Mouse (Mus musculus) CH12.LX (cell line): ENCODE measurements at regions not wholly inside any gene's neighbourhood (a gene's known extent, or its start where the extent isn't known, plus 50 kb on each side); places are given as distances from the start of the nearest gene placed in this dataset.

Source experiments
- DNase-seq: peaks from one replicate; pipeline ENCODE4 v3.0.0-alpha.2; 2013; ENCODE audit errors: extremely low read depth
- H3K27ac ChIP-seq: 2 replicates; pipeline ENCODE4 v1.5.1; 2012; ENCODE audit warnings: low read depth, mild to moderate bottlenecking, control low read depth, moderate library complexity; ENCODE audit not compliant: insufficient read depth
- H3K27me3 ChIP-seq: replicated peaks from 2 replicates; pipeline ENCODE3; 2012; ENCODE audit warnings: inconsistent platforms
- H3K36me3 ChIP-seq, 2 experiments: replicated peaks in 1 of 2; 2 replicates each; pipeline versions ENCODE3 to v1.6.1; 2012; ENCODE audit warnings: inconsistent platforms in 1 of 2, low read length in 1 of 2, mild to moderate bottlenecking in 1 of 2, mixed read lengths in 1 of 2, moderate library complexity in 1 of 2; ENCODE audit not compliant: control insufficient read depth in 1 of 2, insufficient read depth in 1 of 2
- H3K4me1 ChIP-seq, 2 experiments: 2 replicates each; pipeline ENCODE4 v1.6.1; 2012; ENCODE audit warnings: inconsistent platforms in 1 of 2, moderate library complexity in 1 of 2; ENCODE audit not compliant: insufficient read depth in 2 of 2, control insufficient read depth in 1 of 2
- H3K4me2 ChIP-seq: 2 replicates; pipeline ENCODE4 v1.6.1; 2012; ENCODE audit warnings: low read depth, mild to moderate bottlenecking, control low read depth; ENCODE audit not compliant: poor library complexity, insufficient read depth, severe bottlenecking
- H3K4me3 ChIP-seq, 3 experiments: fragments of 150-350 bp in 1 of 3; sonication (generic) in 1 of 3; replicated peaks in 1 of 3; 2 replicates each; pipeline versions ENCODE3 to v1.5.1; 2011 to 2012; ENCODE audit warnings: low read depth in 2 of 3, low read length in 2 of 3, mild to moderate bottlenecking in 2 of 3, moderate library complexity in 2 of 3, control low read depth in 1 of 3, improper control_type of control experiment in 1 of 3, inconsistent platforms in 1 of 3, mixed read lengths in 1 of 3; ENCODE audit not compliant: poor library complexity in 1 of 3
- H3K79me2 ChIP-seq: replicated peaks from 2 replicates; pipeline ENCODE4 v1.6.1; 2012; ENCODE audit warnings: mild to moderate bottlenecking, moderate library complexity; ENCODE audit not compliant: control insufficient read depth, poor library complexity, insufficient read depth, severe bottlenecking; ENCODE audit errors: extremely low read depth
- H3K9ac ChIP-seq: 2 replicates; pipeline ENCODE4 v1.6.1; 2012; ENCODE audit warnings: low read depth, mild to moderate bottlenecking, control low read depth, moderate library complexity; ENCODE audit not compliant: insufficient read depth
- H3K9me3 ChIP-seq: replicated peaks from 2 replicates; pipeline ENCODE3; 2012; ENCODE audit warnings: low read length, inconsistent platforms, mixed read lengths
- CHD1 ChIP-seq: IDR thresholded peaks from 2 replicates; pipeline ENCODE4 v1.6.1; 2012; ENCODE audit warnings: low read depth, low read length, improper control_type of control experiment, inconsistent platforms
- CTCF ChIP-seq, 2 experiments: IDR thresholded peaks in 1 of 2; conservative IDR thresholded peaks in 1 of 2; 2 replicates each; pipeline ENCODE4 v1.5.1; 2011 to 2012; ENCODE audit warnings: low read depth in 2 of 2, low read length in 2 of 2, improper control_type of control experiment in 1 of 2, inconsistent platforms in 1 of 2, mild to moderate bottlenecking in 1 of 2, moderate library complexity in 1 of 2
- E2F4 ChIP-seq: IDR thresholded peaks from 2 replicates; pipeline ENCODE4 v1.6.1; 2011; ENCODE audit warnings: low read depth, low read length, improper control_type of control experiment; ENCODE audit not compliant: insufficient replicate concordance
- EP300 ChIP-seq: IDR thresholded peaks from 2 replicates; pipeline ENCODE4 v1.6.1; 2011; ENCODE audit warnings: low read length, improper control_type of control experiment
- ETS1 ChIP-seq: conservative IDR thresholded peaks from 2 replicates; pipeline ENCODE4 v1.6.1; 2012; ENCODE audit warnings: low read depth, mild to moderate bottlenecking, inconsistent platforms, low read length, improper control_type of control experiment, moderate library complexity
- HCFC1 ChIP-seq: IDR thresholded peaks from 2 replicates; pipeline ENCODE4 v1.6.1; 2012; ENCODE audit warnings: low read depth, mild to moderate bottlenecking, inconsistent platforms, low read length, improper control_type of control experiment
- IRF4 ChIP-seq: IDR thresholded peaks from 2 replicates; pipeline ENCODE4 v1.6.1; 2014; ENCODE audit warnings: low read depth, mild to moderate bottlenecking, inconsistent platforms, low read length, improper control_type of control experiment
- JUN ChIP-seq: IDR thresholded peaks from 2 replicates; pipeline ENCODE4 v1.6.1; 2011; ENCODE audit warnings: low read depth, mild to moderate bottlenecking, low read length, improper control_type of control experiment, moderate library complexity; ENCODE audit not compliant: insufficient read depth
- KAT2A ChIP-seq: IDR thresholded peaks from 2 replicates; pipeline ENCODE4 v1.6.1; 2012; ENCODE audit warnings: low read length, improper control_type of control experiment, inconsistent platforms; ENCODE audit not compliant: insufficient replicate concordance
- MAFK ChIP-seq: IDR thresholded peaks from 2 replicates; pipeline ENCODE4 v1.6.1; 2011; ENCODE audit warnings: low read length, improper control_type of control experiment; ENCODE audit not compliant: insufficient replicate concordance
- MAX ChIP-seq: IDR thresholded peaks from 2 replicates; pipeline ENCODE4 v1.6.1; 2011; ENCODE audit warnings: low read length, improper control_type of control experiment
- MAZ ChIP-seq: IDR thresholded peaks from 2 replicates; pipeline ENCODE4 v1.6.1; 2012; ENCODE audit warnings: low read depth, mild to moderate bottlenecking, inconsistent platforms, low read length, improper control_type of control experiment, moderate library complexity
- MEF2A ChIP-seq: IDR thresholded peaks from 2 replicates; pipeline ENCODE4 v1.6.1; 2014; ENCODE audit warnings: low read depth, mild to moderate bottlenecking, inconsistent platforms, low read length, improper control_type of control experiment, borderline replicate concordance
- MXI1 ChIP-seq: IDR thresholded peaks from 2 replicates; pipeline ENCODE4 v1.6.1; 2011; ENCODE audit warnings: mild to moderate bottlenecking, low read depth, low read length, improper control_type of control experiment
- NELFE ChIP-seq: IDR thresholded peaks from 2 replicates; pipeline ENCODE4 v1.6.1; 2011; ENCODE audit warnings: low read depth, low read length, improper control_type of control experiment
- NRF1 ChIP-seq: IDR thresholded peaks from 2 replicates; pipeline ENCODE4 v1.6.1; 2014; ENCODE audit warnings: low read depth, mild to moderate bottlenecking, inconsistent platforms, low read length, improper control_type of control experiment, moderate library complexity
- PAX5 ChIP-seq: IDR thresholded peaks from 2 replicates; pipeline ENCODE4 v1.6.1; 2012; ENCODE audit warnings: low read length, inconsistent platforms, mixed read lengths
- RCOR1 ChIP-seq: conservative IDR thresholded peaks from 2 replicates; pipeline ENCODE4 v1.6.1; 2012; ENCODE audit warnings: low read depth, mild to moderate bottlenecking, inconsistent platforms, low read length, improper control_type of control experiment
- SIN3A ChIP-seq: IDR thresholded peaks from 2 replicates; pipeline ENCODE4 v1.6.1; 2012; ENCODE audit warnings: low read length, improper control_type of control experiment, inconsistent platforms
- SMC3 ChIP-seq: IDR thresholded peaks from 2 replicates; pipeline ENCODE4 v1.6.1; 2011; ENCODE audit warnings: low read depth, low read length, improper control_type of control experiment
- TBP ChIP-seq: conservative IDR thresholded peaks from 2 replicates; pipeline ENCODE4 v1.6.1; 2011; ENCODE audit warnings: low read depth, low read length, improper control_type of control experiment
- TCF12 ChIP-seq: IDR thresholded peaks from 2 replicates; pipeline ENCODE4 v1.6.1; 2014; ENCODE audit warnings: low read depth, mild to moderate bottlenecking, inconsistent platforms, low read length, improper control_type of control experiment
- USF1 ChIP-seq: IDR thresholded peaks from 2 replicates; pipeline ENCODE4 v1.6.1; 2014; ENCODE audit warnings: low read depth, mild to moderate bottlenecking, inconsistent platforms, low read length, improper control_type of control experiment
- ZKSCAN1 ChIP-seq: IDR thresholded peaks from 2 replicates; pipeline ENCODE4 v1.6.1; 2012; ENCODE audit warnings: low read depth, inconsistent platforms, low read length, improper control_type of control experiment, borderline replicate concordance
- ZMIZ1 ChIP-seq: IDR thresholded peaks from 2 replicates; pipeline ENCODE4 v1.6.1; 2012; ENCODE audit warnings: low read depth, mild to moderate bottlenecking, inconsistent platforms, low read length, improper control_type of control experiment
- dilution Hi-C: fragments of 300-500 bp; cut with MboI; formaldehyde crosslinking; loops from 2 replicates; pipeline ENCODE4 v1.14.3; 2020; ENCODE audit warnings: low sequenced_read_pairs; ENCODE audit not compliant: extremely low pct_unique_long_range_greater_than_20kb, extremely low pct_ligation_motif_present
- in situ Hi-C: fragments of 300-500 bp; cut with MboI; formaldehyde crosslinking; loops from 3 replicates; pipeline ENCODE4 v1.14.3; 2019; ENCODE audit warnings: low sequenced_read_pairs, low pct_ligation_motif_present, low pct_unique_long_range_greater_than_20kb, mixed read lengths

- Histone ChIP-seq H3K4me3 (no peak overlapping the region), H3K79me2 (no peaks in the 10 kb centered on the region), H3K9ac (no peak overlapping the region), H3K27me3 (no peaks in the 10 kb centered on the region)
- DNase-seq: no peak
- dilution Hi-C loops: no loop called here
- TF ChIP-seq NRF1: no peak
- no peak for TF ChIP-seq SIN3A
- no peak for TF ChIP-seq USF1
- TF ChIP-seq EP300: no peak
- no peak for TF ChIP-seq PAX5
- no peak for TF ChIP-seq ETS1
- TF ChIP-seq ZKSCAN1: no peak
- no peak for TF ChIP-seq HCFC1
- TF ChIP-seq MXI1: no peak
- TF ChIP-seq CTCF (conservative IDR thresholded peaks at IDR 0.05 in 1 of 2, IDR thresholded peaks at IDR 0.05 in 1 of 2; ENCODE audit: low read depth in 2 of 2, low read length in 2 of 2): no peak
- no peak for TF ChIP-seq MAZ
- no peak for TF ChIP-seq NELFE
- TF ChIP-seq RCOR1: no peak
- TF ChIP-seq TCF12: no peak
- TF ChIP-seq MAFK: no peak
- no peak for TF ChIP-seq CHD1
- no peak for TF ChIP-seq SMC3
- no peak for TF ChIP-seq IRF4
- TF ChIP-seq, all 38 proteins: peak for 0
- no peaks in the 10 kb centered on the region for H3K36me3 ChIP-seq
- in situ Hi-C loops: no loop called here
- H3K9me3 ChIP-seq: no peaks in the 10 kb centered on the region
- 0 out of 4 replicates have a peak, but pooled peaks cover 0 to 2% of the 10 kb centered on the region in 2 experiments for H3K4me1 ChIP-seq
- H3K27ac ChIP-seq: no peak overlapping the region
- H3K4me2 ChIP-seq: no peak overlapping the region
These were observed 289.5 kb upstream of the Pitrm1 start for GRCm38 (mm10) chr13:6258456-6258855.

GRCm38 (mm10) chr13:6260321-6260865 lies 287.6 kb upstream of the Pitrm1 start:
- no peak for DNase-seq
- Histone ChIP-seq H3K9me3 (no peaks in the 10 kb centered on the region), H3K4me2 (no peak overlapping the region), H3K4me3 (no peak overlapping the region), H3K36me3 (no peaks in the 10 kb centered on the region), H3K79me2 (no peaks in the 10 kb centered on the region), H3K9ac (no peak overlapping the region), H3K4me1 (0 out of 4 replicates have a peak, but pooled peaks cover 0 to 5% of the 10 kb centered on the region in 2 experiments), H3K27ac (no peak overlapping the region)
- in situ Hi-C loops: no loop called here
- TF ChIP-seq TBP: no peak
- no peak for TF ChIP-seq KAT2A
- TF ChIP-seq SMC3: no peak
- TF ChIP-seq MAZ: no peak
- no peak for TF ChIP-seq E2F4
- no peak for TF ChIP-seq MXI1
- TF ChIP-seq MAX: no peak
- no peak for TF ChIP-seq MEF2A
- TF ChIP-seq ZMIZ1: no peak
- TF ChIP-seq JUN: no peak
- TF ChIP-seq, all 38 proteins: peak for 0
- no peaks in the 10 kb centered on the region for H3K27me3 ChIP-seq
- dilution Hi-C loops: no loop called here
